Mouse (Mus musculus) kidney, postnatal 25 days (tissue): ENCODE measurements around the gene Mrpl33.
"Not testable (repeated sequence)": the region's sequence is repeated elsewhere in the genome, so short reads cannot be mapped to it uniquely, and the experiment has no call there.

Experiments
- DNase-seq, 2 experiments: peaks; one replicate each; pipeline ENCODE4 v3.0.0; 2021; ENCODE audit warnings: mixed read lengths in 2 of 2

Mrpl33 gene

DNA sequence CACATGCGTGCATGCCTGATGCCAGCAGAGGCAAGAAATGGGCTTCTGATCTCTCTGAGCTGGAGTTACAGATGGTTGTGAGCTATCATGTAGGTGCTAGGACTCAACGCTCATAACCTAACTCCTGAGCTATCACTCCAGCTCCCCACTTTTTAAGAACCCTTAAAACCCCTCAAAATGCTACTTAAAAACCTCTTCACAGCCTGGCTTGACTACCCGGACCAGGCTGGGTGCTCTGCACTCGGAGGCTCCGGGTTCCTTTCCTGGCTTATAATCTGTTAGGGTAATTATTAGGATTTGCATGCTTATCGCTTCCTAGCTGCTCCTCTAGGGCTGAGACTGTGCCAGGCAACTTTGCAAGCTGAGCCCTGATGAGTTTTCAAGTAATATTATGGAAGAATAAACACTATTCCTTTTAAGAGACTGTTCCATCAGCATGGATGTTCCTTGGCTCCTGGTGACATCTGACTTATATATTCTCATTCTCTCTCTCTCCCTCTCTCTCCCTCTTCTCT is 752 bp downstream of the Mrpl33 start:
- DNase-seq = no peak

DNA sequence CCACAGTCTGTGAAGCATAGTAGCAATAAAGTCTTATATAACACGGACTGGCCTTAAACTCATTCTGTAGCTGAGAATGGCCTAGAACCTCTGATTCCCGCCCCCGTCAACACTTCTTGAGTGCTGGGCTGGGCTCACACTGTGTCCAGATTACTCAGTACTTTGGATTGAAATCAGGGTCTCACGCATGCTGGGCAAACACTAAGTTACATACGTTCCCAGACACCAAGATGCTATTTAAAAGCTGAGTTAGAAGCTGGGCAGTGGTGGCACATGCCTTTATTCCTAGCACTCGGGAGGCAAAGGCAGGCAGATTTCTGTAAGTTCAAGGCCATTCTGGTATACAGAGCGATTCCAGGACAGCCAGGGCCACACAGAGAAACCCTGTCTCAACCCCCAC is 1.4 kb downstream of the Mrpl33 start:
- no peak for DNase-seq

DNA sequence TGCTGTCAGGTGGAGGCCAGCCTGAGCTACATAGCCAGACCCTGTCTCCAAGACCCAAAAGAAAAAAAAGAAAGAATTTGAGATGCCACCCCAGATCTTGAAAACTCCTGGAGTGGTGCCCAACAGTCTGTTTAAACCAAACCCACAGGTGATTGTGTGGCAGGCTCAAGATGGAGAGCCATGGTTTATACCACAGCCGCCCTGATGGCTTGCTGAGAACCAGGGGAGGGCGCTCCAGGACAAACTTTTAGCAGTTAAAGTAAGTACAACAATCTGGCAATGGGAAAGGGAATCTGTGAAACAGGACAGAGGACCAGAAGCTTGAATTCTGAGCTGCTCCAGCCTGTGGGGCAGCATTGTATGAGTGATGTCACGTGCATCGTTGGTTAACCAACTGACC is 1.8 kb downstream of the Mrpl33 start:
- DNase-seq = peak in 1 of 2 experiments; percentile 61

DNA sequence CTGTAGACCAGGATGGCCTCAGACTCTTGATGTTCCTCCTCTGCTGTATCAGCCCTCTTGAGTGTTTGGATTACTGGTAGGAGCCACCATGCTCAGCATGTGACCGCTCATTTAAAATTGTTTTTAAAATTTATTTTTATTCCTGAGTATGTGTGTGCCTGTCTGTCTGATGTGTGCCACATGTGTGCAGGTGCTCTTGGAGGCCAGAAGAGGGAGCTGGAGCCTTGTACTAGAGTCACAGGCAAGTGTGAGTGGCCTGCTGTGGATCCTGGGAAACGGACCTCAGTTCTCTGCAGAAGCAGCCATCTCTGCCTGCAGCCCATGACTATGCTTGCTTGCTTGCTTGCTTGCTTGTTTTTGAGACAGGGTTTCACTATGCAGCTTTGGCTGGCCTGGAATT is 2.4 kb downstream of the Mrpl33 start:
- no peak for DNase-seq

DNA sequence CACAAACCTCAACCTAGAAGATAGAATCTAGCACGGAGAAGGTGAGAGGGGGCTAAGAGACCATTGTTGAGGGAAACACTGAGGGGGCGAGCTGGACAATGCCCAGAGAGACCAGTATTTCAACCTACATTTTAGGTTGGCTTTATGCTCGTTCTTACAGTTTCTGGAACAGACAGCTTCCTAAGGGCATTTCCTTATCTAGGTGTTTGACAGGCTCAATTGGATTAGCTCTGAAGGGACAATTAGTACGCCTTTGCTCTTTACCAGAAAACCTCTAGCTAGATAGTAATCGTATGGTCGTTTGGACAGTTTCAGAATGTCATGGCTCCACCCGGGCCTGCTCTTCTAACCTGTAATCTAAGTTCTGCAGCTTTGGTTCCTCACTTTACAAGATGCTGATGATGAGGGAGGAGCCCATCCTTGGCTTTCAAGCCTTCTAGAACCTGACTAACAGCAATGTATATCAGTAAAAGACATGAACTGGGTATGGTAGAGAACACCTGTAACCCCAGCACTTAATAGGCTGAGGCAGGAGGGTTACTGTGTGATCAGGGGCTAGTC is 4.5 kb downstream of the Mrpl33 start:
- no peak for DNase-seq

DNA sequence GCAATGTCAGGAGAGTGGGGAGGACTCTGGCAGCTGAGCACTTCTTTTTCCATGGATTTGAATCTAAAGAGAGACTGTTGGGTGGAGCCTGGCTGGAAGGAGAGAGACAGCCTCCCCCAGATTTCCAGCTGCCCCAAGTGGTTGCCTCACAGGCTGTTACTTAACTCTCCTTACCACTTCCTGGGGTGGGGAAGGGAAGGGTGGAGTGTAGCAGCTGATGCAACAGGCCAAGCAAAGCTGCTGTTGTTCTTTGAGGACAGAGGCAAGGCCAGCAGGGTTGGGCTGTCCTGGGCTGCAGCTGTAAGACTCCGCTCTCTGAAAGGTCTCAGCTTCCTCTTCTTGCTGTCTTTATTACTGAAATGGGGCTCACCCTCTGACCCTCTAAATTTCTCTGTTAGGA is 5.6 kb downstream of the Mrpl33 start:
- peak; percentile 19 to 73 for DNase-seq

DNA sequence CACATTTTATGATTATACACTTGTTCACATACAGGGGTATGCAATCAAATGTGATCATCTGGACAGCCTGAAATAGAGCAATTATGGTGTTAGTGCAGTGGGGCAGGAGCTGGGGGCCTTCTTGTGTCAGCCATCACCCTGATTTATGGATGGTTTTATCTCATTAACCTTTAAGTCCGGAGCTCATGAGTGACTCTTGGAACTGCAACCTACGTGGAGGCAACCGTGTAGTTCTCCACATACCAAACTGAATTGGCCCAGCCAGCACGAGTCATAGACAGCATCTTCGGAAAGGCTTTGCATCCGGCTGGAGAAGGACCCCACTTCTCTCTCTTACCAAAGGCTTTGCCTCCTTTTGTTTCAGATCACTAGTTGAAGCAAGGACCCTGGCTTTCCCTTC is 7.0 kb downstream of the Mrpl33 start:
- no peak for DNase-seq

DNA sequence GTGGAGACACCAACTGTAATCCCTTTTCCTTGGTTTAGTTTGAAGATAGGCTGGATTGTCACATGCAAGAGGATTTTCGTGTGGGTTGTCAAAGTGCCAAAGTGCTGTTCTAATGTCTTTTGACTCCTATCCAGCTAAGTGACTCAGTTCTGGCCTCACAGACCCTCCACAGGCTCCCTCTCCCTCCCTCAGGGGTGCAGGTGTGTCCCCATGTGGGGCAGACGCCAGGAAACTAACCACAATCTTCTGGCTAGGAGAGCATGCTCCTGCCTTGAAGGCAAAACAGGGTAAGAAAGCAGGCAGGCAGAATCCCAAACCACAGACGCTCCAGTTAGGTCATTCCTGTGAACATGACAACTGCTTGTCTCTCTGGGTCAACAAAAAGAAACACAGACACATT is 9.4 kb downstream of the Mrpl33 start:
- no peak for DNase-seq

DNA sequence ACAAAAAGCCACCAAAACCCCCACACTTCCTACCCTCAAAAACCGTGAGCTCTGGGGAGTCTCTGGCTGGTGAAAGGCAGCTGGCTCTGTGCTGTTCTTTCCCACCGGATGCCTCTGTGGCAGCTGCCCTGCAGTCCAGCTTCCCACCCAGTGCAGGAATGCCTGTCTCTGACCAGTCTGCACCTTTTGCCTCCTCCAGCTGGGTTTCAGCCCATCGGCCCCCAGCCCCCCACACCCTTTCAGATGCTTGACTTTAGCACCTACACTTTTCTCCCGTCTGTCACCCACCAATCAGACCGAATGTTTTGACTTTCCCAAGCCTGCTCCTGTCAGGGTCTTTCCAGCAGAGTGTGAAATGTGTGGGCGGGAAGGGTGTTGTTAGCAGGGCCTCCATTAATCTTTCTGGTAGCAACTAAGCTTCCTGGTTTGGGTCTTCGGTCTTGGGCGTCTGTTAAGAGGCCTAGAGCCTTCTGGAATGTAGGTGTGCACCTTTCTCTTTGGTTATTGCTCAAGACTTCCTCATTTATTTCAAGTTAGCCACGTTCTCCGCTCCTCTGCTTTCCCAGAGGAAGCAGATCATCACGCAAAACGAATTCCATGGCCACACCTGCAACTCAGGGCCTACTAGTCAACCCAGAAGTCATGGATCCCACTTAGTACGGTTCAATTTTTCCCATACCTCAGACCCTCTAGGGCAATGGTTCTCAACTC is 13.8 kb downstream of the Mrpl33 start:
- DNase-seq = no peak

DNA sequence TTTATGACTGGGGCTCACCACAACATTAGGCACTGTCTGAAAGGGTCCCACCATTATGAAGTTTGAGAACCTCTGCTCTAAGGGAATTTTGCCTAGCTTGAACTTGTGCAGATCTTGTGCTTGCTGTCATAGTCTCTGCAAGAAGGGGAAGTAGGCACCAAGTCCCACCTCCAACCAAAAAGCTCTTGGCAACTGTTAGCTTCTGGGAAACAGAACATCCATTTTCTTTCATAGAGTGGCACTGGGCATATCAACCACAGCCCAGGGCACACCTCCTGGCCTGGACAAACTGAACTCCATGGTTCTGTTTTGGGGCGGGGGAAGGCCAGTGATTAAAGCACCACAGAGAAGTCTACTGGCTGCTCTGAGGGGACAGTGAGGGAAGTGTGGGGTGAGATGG is 14.5 kb downstream of the Mrpl33 start:
- no peak for DNase-seq

DNA sequence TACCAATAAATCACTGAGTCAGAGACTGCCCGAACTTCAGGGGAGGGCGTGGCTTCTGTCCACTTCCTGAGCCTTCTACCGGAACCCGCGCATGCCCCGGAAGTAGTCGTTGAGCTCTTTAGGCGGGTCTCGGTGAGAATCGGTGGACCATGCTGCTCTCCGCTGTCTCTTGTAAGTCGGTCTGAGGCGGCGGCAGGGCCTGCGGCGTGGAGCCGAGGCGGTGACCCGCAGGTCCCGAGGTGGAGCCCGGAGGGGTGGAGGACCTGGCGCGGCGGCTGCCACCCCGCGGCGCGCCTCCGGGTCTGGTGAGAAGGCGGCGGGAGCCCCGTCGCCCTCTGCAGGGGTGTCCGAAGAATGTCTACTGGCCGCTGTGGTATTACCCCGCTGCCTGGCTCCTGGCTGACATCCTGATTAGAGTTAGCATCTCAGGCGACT is 17.1 kb downstream of the Mrpl33 start:
- DNase-seq = peak; percentile 92 to 95

DNA sequence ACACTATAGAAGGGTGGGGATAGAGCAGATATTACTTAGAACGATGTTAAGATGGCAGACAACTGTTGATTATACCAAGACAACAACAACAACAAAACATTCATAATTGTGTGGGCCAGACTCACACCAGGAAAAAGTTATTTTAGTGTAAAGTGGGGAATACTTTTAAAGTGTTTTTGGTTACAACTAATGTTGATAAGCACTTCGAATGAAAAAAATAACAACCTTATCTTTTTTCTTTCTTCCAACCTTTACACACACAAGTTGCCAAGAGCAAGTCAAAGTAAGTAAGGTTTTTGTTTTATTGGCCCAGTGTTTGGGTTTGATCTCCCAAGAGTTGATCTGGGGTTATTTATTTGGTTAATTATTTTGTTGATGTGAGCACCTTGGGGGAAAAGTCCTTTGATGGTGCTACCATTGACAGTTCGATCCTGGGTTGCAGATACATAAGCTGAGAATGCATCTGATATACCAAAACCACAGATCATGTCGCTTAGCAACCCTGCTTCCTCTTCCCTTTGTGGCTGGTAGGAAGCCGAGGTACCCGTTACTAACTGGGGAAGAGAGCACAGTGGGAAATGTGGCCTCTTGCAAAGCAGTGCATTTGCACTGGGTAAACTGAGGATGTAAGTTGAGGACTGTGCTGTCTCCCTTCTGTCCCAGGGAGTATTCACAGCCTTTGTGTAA is 17.7 kb downstream of the Mrpl33 start:
- DNase-seq = no peak

DNA sequence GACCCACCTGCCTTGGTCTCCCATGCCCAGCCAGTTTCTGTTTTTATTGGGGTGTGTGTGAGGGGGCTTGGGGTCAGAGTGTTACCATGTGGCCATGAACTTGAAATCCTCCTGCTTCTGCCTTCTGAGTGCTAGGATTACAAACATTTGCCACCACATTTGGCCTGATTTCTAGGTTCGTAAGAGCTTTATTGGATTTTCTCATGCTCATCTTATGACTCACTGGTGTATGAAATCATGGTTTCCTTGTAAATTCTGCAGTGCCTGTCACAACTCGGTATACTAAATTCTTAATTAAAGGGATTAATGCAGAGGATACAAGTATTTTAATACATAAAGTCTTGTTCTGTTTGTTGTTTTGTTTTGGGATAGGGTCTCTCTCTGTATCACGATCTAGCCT is 23.6 kb downstream of the Mrpl33 start:
- DNase-seq = no peak

DNA sequence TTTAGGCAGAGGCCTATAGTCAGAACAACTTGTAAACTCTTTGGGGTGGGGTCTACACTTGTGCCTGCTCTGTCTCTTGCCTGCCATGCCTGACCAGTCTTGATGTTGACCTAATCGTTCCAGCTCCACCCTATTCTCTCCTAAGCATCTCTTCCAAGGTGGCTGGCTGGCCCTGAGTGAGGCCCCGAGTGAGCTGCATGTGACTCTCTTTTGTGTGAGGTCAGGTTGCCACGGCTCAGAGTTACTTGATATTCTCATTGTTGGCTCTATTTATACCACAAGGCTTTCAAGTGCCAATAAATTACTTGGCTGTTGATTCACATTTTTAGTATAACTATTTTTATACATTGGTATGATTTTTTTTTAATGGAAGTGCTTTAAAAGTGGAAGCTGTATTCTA is 30.4 kb downstream of the Mrpl33 start:
- DNase-seq = no peak

DNA sequence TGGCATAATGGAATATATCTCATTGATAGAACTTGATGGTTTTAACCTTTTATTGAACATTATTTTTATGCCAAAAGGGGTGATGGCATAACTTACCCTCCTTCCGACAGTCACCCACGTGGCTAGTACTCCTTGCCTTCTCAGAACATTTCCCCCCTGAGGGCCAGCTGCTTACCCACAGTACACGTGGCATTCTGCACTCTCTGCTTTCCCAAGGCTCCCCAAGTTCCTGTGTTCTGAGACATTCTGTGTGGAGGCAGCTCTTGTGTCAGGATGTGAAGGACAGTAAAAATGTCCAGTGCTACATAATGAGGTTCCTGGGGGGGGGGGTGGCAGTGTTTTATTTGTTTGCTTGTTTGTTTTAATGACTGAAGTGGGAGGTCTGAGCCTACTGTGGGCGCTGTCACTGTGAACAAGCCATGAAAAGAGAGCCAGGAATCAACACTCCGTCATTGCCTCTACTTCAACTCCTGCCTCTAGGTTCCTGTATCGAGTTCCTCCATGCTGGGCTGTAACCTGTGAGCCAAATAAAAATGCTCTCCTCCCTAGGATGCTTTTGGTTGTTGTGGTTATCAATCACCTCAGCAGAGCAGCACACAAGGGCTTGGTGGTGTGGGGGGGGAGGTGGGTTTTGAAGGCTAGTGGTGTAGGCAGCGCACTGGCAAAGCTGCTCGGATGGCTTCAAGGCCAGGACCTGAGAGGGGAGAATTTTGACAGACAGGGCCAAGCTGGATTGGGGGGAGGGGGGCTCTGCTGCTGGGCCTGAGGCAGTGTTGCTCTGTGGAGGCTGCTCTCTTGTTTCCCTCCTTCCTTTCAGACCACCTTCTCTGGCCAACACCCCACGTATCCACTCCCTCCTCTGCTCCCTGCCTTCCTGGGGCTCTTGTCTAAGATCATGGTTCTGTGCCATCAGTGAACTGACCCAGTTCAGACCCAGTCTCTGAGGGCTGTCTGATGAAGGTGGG is 31.1 kb downstream of the Mrpl33 start:
- no peak for DNase-seq

DNA sequence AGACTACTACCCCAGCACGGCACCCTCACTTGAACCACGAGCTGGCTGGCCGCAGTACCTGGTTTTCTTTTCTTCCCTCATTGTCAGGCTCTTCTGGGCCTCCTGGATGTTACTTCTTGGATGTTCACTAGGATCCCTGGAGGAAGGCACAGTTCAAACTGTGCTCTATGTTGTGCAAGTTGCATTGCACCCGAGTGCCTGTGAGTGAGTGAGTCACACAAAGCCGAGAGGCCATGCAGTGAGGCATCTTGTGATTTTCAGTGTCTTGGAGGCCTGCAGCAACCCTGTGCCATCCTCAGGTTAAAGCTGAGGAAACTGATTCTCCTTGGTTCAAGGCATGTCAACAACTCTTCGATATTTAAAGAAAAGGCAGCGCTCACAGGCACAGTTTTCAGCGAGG is 31.8 kb downstream of the Mrpl33 start:
- no peak for DNase-seq

DNA sequence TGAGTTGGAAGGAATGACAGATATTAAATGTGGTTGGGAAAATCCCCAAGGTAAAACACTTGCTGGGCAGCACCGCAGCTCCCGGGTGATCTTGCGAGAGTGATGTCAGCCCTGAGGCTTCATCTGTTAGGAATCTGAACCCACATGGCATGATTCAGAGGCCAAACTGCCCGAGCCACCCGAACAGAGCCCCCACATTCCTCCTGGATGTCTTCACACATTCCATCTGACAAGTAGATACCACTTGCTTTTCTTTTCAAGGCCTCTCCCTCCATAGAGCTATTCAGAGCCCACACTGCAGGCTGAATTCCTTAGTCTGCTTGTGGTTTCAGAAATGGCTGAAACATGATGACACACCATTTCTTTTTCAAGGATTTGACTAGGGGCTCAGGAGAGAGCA is 33.3 kb downstream of the Mrpl33 start:
- DNase-seq = peak; percentile 10 to 52

DNA sequence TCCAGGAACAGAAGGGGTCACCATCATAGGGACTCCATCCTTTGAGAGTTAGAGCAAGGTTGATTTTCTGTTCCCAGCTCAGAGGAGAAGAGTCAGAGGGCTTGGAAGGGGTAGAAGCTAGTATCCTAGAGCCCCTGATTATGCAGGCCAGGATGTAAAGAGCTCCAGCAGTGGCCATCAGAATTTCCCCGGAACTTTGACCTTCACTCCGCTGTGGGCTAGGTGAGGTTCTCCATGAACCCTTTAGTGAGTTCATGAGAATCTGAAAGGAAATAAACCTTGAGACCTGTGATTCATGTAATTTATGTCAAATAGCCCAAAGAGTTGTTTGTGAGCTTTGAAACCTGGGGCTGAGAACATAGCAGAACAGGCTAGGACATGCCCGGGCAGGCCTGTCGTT is 34.4 kb downstream of the Mrpl33 start:
- DNase-seq = not testable (repeated sequence)

DNA sequence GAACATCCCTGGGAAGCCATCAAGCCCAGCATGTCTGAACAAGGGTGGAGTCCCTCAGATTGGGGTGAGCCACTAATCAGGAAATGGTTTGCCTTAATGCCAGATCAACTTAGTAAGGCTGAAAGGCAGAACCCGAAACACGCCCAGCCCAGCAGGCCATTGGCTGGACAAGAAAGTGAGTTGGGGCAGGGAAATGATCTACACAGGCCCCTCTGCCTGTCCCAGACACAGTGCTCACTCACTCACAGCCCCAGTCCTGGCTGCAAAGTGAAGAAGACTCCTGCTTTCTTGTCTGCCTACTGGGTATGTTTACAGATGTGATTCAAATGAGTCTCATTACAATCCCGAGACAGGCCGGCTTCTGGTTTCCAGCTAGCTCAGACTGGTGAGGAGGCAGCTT is 37.4 kb downstream of the Mrpl33 start:
- DNase-seq = no peak

DNA sequence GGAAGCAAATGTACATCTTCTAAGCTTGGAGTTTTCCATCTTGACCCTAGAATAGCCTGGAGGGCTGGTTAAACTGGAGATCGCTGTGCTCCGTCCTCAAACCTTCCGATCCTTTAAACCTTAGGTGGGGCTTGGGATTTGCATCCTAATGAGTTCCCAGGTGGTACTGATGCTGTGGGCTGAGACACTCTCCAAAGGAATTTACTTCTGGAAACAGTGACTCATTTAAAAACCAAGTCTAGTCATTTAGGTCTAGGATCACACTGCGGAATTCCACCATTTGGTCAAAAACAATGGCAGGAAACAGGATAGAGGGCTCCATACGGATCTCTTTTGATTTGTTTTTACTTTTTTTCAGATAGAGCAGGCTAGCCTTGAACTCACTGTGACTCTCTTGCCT is 37.9 kb downstream of the Mrpl33 start:
- no peak for DNase-seq

DNA sequence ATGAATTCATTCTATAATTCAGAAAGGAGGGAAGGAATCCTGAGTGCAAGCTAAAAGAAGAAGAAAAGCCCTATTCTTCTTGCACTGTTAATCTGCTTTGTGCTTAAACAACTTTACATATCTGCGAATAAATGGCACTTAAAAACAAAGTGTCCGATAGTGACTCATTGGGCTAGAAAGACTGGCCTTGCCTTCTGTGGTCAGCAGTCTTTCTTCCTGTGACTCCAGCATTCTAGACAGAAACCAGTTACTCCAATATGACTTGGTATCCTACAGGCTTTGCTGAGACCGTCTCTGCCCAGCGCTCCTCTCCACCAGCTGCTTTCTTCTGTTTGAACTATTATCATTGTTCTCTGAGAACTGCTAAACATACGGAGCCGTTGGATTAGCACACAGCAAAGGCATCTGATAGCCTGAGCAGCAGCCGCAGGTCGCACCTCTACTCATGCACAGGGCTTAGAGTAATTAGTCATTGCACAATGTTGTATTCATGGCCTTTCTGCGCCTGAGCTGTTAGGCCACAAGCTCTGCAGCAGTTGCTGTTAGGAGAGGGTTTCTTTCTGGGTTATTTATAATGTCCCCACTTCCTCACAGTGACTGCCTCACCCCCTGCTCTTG is 40.0 kb downstream of the Mrpl33 start:
- no peak for DNase-seq

DNA sequence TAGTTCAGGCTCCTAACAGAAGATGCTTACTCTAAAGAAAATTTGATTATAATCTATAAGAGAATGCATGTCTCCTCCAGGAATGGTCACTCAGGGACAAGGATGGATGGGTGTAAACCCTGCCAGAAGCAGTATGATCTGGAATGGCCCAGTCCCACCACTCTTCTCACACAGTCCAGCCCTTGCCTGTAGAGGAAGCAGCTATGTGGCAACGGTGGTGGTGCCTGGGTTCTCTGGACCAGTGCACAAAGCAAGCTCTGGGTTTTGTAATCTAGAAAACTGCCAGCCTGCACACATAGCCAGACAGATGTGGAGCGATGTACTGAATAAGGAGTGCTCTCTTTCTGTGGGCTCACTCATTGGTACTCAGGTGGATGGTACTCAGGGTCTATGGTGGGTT is 43.8 kb downstream of the Mrpl33 start:
- DNase-seq = no peak

DNA sequence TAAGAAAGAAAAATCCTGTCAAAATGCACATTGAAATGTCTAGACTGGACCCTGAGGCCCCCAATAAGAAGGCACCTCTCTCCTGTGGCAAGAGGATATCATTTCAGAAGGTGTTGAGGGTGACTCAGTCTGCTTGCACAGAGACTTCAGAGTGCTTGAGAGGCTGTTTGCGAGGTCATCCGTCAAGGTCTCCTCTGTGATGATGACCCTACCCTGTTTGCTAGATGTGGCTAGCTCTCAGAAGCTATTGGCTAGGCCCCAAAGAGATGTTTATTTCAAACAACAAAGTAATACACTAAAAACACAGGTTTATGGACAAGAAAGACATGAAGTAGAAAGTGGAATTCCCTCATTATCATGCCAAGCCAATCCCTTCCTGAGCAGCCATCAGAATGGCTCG is 45.6 kb downstream of the Mrpl33 start:
- no peak for DNase-seq
